Mouse (Mus musculus) liver, adult 2 months (tissue): ENCODE measurements at regions not wholly inside any gene's neighbourhood (a gene's known extent, or its start where the extent isn't known, plus 50 kb on each side); places are given as distances from the start of the nearest gene placed in this dataset.

Experiments used
- CTCF ChIP-seq: fragments of 200-500 bp; IDR thresholded peaks from 2 replicates; pipeline ENCODE4 v1.5.1; 2011; ENCODE audit warnings: low read depth, low read length, control low read depth
- POLR2A ChIP-seq: fragments of 200-500 bp; IDR thresholded peaks from 2 replicates; pipeline ENCODE4 v1.6.1; 2011; ENCODE audit warnings: low read length, control low read depth; ENCODE audit not compliant: insufficient read depth; ENCODE audit errors: extremely low read depth

DNA sequence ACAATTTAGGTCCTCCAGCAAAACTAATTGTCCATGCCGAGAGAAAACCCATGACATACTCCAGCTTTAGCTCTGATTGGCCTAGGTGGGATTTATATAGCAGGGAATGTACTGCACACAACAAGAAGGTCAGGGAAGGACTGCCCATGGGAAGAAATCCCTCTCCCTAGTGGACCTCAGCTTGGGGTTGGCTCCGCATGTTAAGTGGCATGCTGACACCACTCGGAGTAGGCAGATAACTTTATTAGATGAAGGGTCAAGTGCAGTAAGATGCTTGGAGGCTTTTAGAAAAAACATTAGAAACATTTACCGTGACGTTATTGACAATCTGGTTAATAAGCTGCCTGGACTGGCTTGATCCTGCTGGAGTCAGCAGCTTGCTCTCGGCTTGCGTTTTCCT lies 199.2 kb upstream of the Tenm4 start:
- TF ChIP-seq POLR2A (no peak), CTCF (no peak)
